Mouse (Mus musculus): Measurements from ENCODE around the gene Fam189a2. TPM values are rescaled to one million over a fixed set of nuclear protein-coding genes. Genes with fewer than 3 reads are reported as not detected.

Fam189a2 gene
- polyA plus RNA-seq, 1 experiment from 2014 or later, result 5.9 TPM

DNA sequence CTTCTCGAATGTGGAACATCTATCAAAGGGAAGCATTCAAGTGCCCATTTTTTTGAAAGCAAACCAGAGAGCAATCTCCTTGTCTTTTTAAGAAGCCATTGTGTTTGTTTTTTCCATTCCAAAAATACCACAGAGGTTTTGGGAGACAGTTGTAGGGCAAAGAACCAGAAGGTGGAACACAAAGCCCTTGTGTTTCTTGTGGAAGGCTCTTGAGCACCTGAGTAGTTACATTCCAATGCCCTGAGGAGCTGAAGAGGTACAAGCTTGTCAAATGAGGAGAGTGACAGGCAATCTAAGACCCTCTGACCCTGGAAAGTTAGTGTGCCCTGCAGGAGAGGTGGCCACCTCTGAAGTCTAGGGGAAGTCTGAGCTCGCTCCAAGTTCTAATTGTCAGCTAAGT lies 19.7 kb upstream of the Fam189a2 start:
- Histone ChIP-seq H3K27ac (peak overlapping the region; percentile 82), H3K27me3 (no peaks in the 10 kb centered on the region), H3K4me2 (no peak overlapping the region), H3K36me3 (no peaks in the 10 kb centered on the region), H3K9me3 (replicated peaks) (no peaks in the 10 kb centered on the region), H3K4me1 (replicated peaks) (peaks cover 46% of the 10 kb centered on the region), H3K4me3 (no peak overlapping the region), H3K9ac (no peak overlapping the region)
- ATAC-seq (replicated peaks; ENCODE audit: insufficient number of reproducible peaks, insufficient read depth, low FRiP score, low read depth), result no peak
- 45% methylated on average over 2 of the region's 2 CpGs for WGBS

DNA sequence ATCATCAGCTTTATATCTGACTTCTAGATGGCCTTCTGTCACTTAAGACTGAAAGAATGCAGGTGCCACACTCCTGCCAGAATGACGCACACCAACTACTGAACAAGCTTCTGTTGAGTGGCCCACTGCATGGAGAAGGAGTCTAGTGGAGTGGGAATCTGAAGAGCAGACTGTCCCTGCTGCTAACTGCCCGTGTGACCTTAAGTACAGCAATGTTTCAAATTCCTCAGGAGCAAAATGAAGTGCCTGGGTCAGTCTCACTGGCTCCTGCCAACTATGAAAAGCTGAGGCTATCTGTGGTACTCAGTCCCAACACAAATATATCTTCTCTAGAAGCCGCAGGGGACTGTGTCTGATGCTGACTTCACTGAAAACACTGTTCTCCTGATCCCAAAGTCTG lies 18.5 kb upstream of the Fam189a2 start:
- no peak overlapping the region for H3K4me3 ChIP-seq
- H3K4me1 ChIP-seq (replicated peaks), result peaks cover 38% of the 10 kb centered on the region
- H3K4me2 ChIP-seq, result no peak overlapping the region
- WGBS, result 35% methylated on average over 3 of the region's 3 CpGs
- ATAC-seq (replicated peaks; ENCODE audit: insufficient number of reproducible peaks, insufficient read depth, low FRiP score, low read depth), result peak; percentile 50; the same call in 1 of the 2 replicates
- peak overlapping the region; percentile 82 for H3K27ac ChIP-seq
- H3K27me3 ChIP-seq, result no peaks in the 10 kb centered on the region
- H3K9me3 ChIP-seq (replicated peaks), result no peaks in the 10 kb centered on the region
- H3K36me3 ChIP-seq, result no peaks in the 10 kb centered on the region
- H3K9ac ChIP-seq, result no peak overlapping the region

DNA sequence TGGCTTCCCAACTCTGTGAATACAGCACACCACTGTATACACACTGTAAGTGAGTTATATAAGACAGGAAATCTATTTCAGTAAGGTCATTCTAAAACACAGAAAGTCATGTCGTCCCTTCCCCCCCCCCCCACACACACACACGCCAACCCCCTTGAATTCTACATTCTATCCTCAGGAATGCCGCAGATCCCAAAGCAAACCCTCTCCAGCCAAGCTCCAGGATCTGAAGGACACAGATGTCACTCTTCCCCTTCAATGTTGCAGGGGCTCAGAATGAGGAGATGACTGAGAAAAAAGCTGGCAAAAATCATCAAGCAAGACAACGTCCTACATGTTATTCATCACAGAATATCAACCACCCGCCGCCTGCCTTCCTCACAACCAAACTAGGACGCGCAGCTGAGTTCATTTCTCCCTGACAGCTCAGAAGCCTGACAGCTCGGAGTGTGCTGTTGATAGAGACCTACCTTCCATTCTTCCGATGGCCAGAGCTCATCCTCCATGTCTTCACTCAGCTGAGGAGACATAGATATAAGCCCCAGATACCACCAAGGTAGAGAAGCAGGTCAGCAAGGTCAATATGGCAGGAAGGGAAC lies 15.7 kb upstream of the Fam189a2 start:
- Histone ChIP-seq H3K4me3 (peak overlapping the region; percentile 32), H3K27ac (peak overlapping the region; percentile 87), H3K9ac (peak overlapping the region; percentile 5; the same call in 1 of the 2 replicates), H3K27me3 (no peaks in the 10 kb centered on the region), H3K36me3 (no peaks in the 10 kb centered on the region), H3K9me3 (replicated peaks) (no peaks in the 10 kb centered on the region), H3K4me1 (replicated peaks) (peaks cover 29% of the 10 kb centered on the region), H3K4me2 (peak overlapping the region; percentile 47)
- WGBS, result 43% methylated on average over 10 of the region's 10 CpGs
- ATAC-seq (replicated peaks; ENCODE audit: insufficient number of reproducible peaks, insufficient read depth, low FRiP score, low read depth), result peak; percentile 51; the same call in 1 of the 2 replicates

DNA sequence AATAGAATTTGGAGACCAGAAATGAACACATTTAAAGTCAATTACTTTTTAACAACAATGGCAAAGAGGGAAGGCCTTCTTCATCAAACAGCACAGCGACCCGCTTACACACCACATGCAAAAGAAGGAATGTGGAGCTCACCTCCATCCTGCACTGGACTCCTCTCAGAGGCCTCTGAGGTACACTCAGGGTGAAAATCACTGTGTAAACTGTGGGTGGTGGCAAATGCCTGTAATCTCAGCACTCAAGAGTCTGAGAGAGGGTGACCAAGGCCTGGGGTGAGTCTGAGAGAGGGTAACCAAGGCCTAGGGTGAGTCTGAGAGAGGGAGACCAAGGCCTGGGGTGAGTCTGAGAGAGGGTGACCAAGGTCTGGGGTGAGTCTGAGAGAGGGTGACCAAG lies 11.6 kb upstream of the Fam189a2 start:
- Histone ChIP-seq H3K4me1 (replicated peaks) (peaks cover 7% of the 10 kb centered on the region), H3K4me3 (no peak overlapping the region), H3K9me3 (replicated peaks) (no peaks in the 10 kb centered on the region), H3K9ac (no peak overlapping the region), H3K27ac (no peak overlapping the region), H3K4me2 (no peak overlapping the region), H3K27me3 (no peaks in the 10 kb centered on the region), H3K36me3 (no peaks in the 10 kb centered on the region)
- ATAC-seq (replicated peaks; ENCODE audit: insufficient number of reproducible peaks, insufficient read depth, low FRiP score, low read depth), result no peak
- WGBS, result 91% methylated on average over 2 of the region's 2 CpGs

DNA sequence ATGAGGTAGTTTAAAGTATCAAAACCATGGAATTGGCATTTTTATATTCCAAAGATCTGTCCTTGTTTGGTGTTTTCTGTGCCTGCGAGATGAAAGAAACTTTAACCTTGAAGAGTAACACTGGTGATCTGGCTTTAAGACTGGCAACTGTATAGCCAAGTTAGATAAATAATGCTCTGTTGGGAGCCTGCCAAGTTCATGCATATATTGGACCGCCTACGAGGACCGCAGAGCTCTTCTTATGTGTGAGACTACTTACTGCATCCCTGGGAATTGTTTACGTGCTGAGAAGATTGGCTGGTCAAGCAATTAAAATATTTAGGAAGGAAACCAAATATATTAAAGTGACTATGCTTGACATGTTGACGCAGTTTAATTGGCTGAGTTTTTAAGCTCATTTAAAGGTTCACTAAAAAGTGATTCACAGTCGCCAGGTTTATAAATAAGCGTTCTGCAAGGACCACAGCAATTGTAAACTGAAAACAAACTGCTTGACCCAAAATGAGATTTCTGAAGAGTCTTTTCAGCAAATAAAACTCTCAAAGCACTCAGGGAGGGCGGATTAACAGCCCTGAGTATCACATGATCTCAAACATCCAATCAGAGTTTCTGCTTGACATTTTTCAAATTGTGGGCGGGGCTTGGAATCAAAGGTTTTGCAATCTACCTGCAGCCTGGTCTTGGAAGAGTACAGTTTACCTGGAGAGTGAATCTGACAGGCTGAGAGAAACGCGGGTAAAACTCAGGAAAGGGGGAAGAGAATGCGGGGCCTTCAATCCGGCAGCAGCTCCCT lies 8.4 kb upstream of the Fam189a2 start:
- no peaks in the 10 kb centered on the region for H3K27me3 ChIP-seq
- WGBS, result 79% methylated on average over 14 of the region's 14 CpGs
- no peaks in the 10 kb centered on the region for H3K9me3 ChIP-seq (replicated peaks)
- ATAC-seq (replicated peaks; ENCODE audit: insufficient number of reproducible peaks, insufficient read depth, low FRiP score, low read depth), result no peak
- H3K4me1 ChIP-seq (replicated peaks), result no peaks in the 10 kb centered on the region
- no peak overlapping the region for H3K4me2 ChIP-seq
- no peak overlapping the region for H3K9ac ChIP-seq
- H3K4me3 ChIP-seq, result no peak overlapping the region
- H3K36me3 ChIP-seq, result no peaks in the 10 kb centered on the region
- H3K27ac ChIP-seq, result no peak overlapping the region

DNA sequence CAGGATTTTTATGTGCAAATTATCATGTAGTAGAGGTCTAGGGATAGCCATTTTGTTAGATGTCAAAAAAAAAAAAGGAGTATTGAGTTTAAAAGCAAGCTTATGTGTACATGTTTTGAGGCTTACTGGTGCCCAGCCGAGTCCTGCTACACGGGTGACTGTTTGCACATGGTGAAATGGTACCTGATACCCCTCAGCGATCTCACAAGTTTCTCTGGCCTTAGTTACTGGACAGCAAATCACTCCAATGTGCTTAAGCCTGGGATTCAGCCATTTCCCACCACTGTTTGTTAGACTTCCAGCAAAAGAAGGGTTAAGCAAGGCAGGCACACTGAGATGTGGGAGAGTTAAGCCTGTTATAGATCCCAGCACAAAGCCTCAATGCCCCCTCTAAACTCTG lies 3.5 kb upstream of the Fam189a2 start:
- Histone ChIP-seq H3K9me3 (replicated peaks) (no peaks in the 10 kb centered on the region), H3K27me3 (no peaks in the 10 kb centered on the region), H3K36me3 (no peaks in the 10 kb centered on the region), H3K27ac (no peak overlapping the region), H3K4me3 (no peak overlapping the region), H3K4me2 (no peak overlapping the region), H3K4me1 (replicated peaks) (peaks cover 19% of the 10 kb centered on the region), H3K9ac (no peak overlapping the region)
- no peak for ATAC-seq (replicated peaks; ENCODE audit: insufficient number of reproducible peaks, insufficient read depth, low FRiP score, low read depth)
- 68% methylated on average over 3 of the region's 3 CpGs for WGBS

DNA sequence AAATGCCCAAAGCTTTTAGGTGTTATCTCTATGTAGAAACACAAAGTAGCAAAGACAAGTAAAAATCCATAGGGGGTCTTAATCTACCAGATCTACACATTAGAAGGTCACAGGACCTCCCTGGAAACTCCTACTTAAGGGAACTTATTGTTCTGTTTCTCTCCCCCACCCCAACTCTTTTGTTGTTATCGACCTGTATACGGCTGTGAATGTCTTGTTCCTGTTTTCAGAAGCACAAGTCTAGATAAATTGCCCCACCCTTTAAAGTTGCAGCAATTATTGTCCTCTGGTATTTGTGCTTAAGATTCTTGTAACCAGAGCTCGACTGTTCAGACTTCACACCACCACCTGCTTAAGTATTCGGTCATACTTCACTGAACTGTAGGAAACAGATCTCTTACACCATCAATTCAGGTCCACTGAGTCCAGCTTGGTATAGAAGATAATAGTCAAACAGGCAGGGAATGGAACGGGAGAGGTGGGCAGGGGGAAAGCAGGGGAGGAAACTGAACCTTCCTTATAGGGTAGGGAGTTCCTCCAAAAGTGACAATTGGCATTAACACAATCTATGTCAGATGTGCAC lies 1.9 kb upstream of the Fam189a2 start:
- Histone ChIP-seq H3K9ac (no peak overlapping the region), H3K27ac (no peak overlapping the region), H3K4me1 (replicated peaks) (peaks cover 32% of the 10 kb centered on the region), H3K4me2 (no peak overlapping the region), H3K9me3 (replicated peaks) (no peaks in the 10 kb centered on the region), H3K27me3 (no peaks in the 10 kb centered on the region), H3K36me3 (no peaks in the 10 kb centered on the region), H3K4me3 (no peak overlapping the region)
- WGBS, result 56% methylated on average over 5 of the region's 5 CpGs
- ATAC-seq (replicated peaks; ENCODE audit: insufficient number of reproducible peaks, insufficient read depth, low FRiP score, low read depth), result no peak

DNA sequence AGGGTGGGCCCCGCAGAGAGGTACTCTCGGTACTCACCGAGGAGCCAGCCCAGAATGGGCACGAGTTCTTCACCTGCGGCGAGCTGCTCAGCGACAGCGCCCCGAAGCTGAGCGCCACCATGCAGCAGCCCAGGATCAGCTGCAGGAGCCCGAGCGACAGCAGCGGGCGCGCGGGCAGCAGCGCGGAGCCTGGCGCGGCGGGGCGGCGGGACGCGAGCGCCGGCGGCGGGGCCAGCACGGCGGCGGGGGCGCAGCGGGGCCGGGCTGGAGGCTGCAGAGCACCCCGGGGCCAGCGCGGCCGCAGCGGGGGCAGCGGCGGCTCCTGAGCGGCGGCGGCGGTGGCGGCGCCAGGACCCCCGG lies 328 bp downstream of the Fam189a2 start:
- Histone ChIP-seq H3K9ac (peak overlapping the region; percentile 82), H3K36me3 (no peaks in the 10 kb centered on the region), H3K27ac (peak overlapping the region; percentile 90), H3K4me2 (peak overlapping the region; percentile 72), H3K27me3 (no peaks in the 10 kb centered on the region), H3K9me3 (replicated peaks) (no peaks in the 10 kb centered on the region), H3K4me3 (peak overlapping the region; percentile 81), H3K4me1 (replicated peaks) (peaks cover 34% of the 10 kb centered on the region)
- WGBS, result under 1% methylated on average over 42 of the region's 49 CpGs
- ATAC-seq (replicated peaks; ENCODE audit: insufficient number of reproducible peaks, insufficient read depth, low FRiP score, low read depth), result peak; percentile 54

DNA sequence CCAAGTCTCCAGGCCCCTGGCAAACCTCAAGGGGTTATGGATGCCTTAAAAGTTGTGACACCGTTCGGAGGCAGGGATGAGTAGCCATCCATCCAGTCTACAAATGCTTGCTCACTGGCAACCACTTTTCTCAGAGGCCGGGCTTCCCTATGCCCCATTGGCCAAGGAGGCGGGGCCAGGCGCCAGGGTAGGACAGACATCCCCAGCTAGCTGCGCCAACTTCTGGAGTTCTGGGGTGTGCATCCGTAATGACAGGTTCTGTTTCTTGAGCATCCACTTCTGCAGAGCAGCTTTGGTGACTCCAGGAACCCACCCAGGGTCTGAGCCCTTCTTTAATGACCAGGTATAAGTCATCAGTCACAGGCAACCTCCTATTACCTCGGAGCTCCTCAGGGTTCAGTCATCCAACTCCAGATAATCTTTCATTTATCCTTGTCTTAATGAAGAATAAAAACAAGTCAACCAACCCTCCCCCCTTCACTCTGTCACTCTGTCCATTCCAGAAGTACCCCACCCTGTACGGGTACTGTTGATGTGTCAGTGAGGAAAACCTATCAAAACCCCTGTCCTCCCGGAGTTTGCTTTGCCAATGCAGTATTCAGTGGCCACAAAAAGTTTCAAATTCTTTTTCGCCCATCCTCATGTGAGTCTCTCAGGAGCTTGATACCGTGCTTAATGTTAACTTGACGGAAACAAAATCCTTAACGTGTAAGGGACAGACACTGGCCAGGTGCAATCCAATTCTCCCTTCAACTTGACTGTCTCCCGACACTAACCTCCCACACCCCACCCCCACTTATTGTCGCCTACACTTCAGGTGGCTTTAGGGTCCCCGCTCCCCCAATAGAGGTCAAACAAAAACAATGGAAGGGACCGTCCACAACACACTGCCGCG lies 956 bp downstream of the Fam189a2 start:
- H3K4me3 ChIP-seq, result peak overlapping the region; percentile 81
- H3K9ac ChIP-seq, result peak overlapping the region; percentile 82
- no peaks in the 10 kb centered on the region for H3K9me3 ChIP-seq (replicated peaks)
- H3K4me1 ChIP-seq (replicated peaks), result peaks cover 40% of the 10 kb centered on the region
- 0 out of 2 replicates have a peak, but pooled peaks have one; percentile 19 for ATAC-seq (replicated peaks; ENCODE audit: insufficient number of reproducible peaks, insufficient read depth, low FRiP score, low read depth)
- no peaks in the 10 kb centered on the region for H3K27me3 ChIP-seq
- WGBS, result 12% methylated on average over 20 of the region's 20 CpGs
- no peaks in the 10 kb centered on the region for H3K36me3 ChIP-seq
- peak overlapping the region; percentile 72 for H3K4me2 ChIP-seq
- peak overlapping the region; percentile 90 for H3K27ac ChIP-seq

DNA sequence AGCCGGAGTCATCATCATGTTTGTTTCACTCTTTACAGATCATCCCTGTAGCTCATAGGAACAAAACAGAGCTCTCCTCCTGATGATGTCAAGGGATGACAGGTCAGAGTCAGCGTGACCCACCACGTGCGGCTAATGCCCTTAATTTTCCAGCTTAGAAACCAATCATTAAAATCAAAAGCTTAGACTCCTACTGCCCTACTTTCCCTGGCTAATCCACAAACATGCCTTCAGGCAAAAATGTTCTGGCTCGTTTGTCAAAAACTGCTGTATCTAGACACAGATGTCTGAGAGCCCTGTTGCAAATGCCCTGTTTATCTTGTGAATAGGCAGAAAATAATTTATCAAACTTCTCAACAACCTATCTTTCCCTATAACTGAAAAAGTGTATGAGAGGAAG lies 4.9 kb downstream of the Fam189a2 start:
- H3K4me1 ChIP-seq (replicated peaks), result peaks cover 42% of the 10 kb centered on the region
- H3K9me3 ChIP-seq (replicated peaks), result no peaks in the 10 kb centered on the region
- H3K4me3 ChIP-seq, result no peak overlapping the region
- H3K4me2 ChIP-seq, result no peak overlapping the region
- ATAC-seq (replicated peaks; ENCODE audit: insufficient number of reproducible peaks, insufficient read depth, low FRiP score, low read depth), result no peak
- WGBS, result 73% methylated on average over 5 of the region's 5 CpGs
- no peak overlapping the region for H3K9ac ChIP-seq
- no peak overlapping the region for H3K27ac ChIP-seq
- no peaks in the 10 kb centered on the region for H3K27me3 ChIP-seq
- H3K36me3 ChIP-seq, result no peaks in the 10 kb centered on the region

DNA sequence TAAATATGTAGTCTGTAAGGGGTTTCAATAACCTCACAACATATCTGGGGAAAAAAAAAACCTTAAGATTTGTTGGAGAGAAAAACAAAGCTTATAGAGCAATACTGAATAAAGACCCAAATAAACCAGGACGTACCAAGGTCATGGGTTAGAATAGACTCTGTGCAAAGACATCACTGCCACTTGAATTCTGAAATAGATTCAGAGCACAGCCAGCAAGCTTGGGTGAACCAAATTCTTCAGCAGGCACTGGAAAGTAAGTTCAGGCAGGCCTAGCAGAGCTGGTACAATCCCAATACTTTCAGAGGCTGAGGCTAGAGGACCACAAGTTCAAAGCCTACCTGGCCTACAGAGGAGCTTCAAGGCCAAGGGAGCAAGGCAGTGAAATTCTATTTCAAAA lies 6.2 kb downstream of the Fam189a2 start:
- Histone ChIP-seq H3K4me3 (no peak overlapping the region), H3K9ac (0 out of 2 replicates have a peak overlapping the region, but pooled peaks have one; percentile 2), H3K27me3 (no peaks in the 10 kb centered on the region), H3K4me2 (no peak overlapping the region), H3K27ac (peak overlapping the region; percentile 80), H3K9me3 (replicated peaks) (no peaks in the 10 kb centered on the region), H3K4me1 (replicated peaks) (peaks cover 36% of the 10 kb centered on the region), H3K36me3 (no peaks in the 10 kb centered on the region)
- 54% methylated on average over 1 of the region's 1 CpGs for WGBS
- ATAC-seq (replicated peaks; ENCODE audit: insufficient number of reproducible peaks, insufficient read depth, low FRiP score, low read depth), result no peak

Data from heart, embryonic 15.5 days (tissue).